Mouse (Mus musculus) liver, postnatal 0 days (tissue): ENCODE data around the gene Etv5.

Source experiments
- CTCF ChIP-seq: sonication (generic); IDR thresholded peaks from 2 replicates; pipeline ENCODE4 v1.5.1; 2016; ENCODE audit warnings: antibody characterized with exemption, low read depth
- EP300 ChIP-seq: IDR thresholded peaks from 2 replicates; pipeline ENCODE4 v1.6.1; 2016; ENCODE audit warnings: antibody characterized with exemption, low read depth, mild to moderate bottlenecking

GRCm38 (mm10) chr16:22436106-22436505 lies 3.4 kb downstream of the Etv5 start:
- TF ChIP-seq CTCF (no peak), EP300 (no peak)
